Mouse (Mus musculus): ENCODE measurements around the gene Opa3. TPM values are rescaled to one million over a fixed set of nuclear protein-coding genes. Genes with fewer than 3 reads are reported as not detected.

Gene Opa3
- total and polyA plus RNA-seq, 3 experiments, result 9.4 to 21.2 (median 11.9) TPM

- TF ChIP-seq NELFE (IDR thresholded peaks at IDR 0.05; ENCODE audit: low read depth, low read length), result no peak
- TF ChIP-seq MAZ (IDR thresholded peaks at IDR 0.05; ENCODE audit: low read depth, low read length), result no peak
- TF ChIP-seq ZNF384 (IDR thresholded peaks at IDR 0.05; ENCODE audit: low read depth, low read length), result no peak
- TF ChIP-seq CTCF (conservative IDR thresholded peaks at IDR 0.05 in 1 of 2, IDR thresholded peaks at IDR 0.05 in 1 of 2; ENCODE audit: low read depth in 2 of 2, low read length in 2 of 2), result peak; percentile 68 to 95
- TF ChIP-seq HCFC1 (IDR thresholded peaks at IDR 0.05; ENCODE audit: low read depth, low read length), result no peak
Observed at GRCm38 (mm10) chr7:19178443-19179092, 49.6 kb upstream of the Opa3 start (continued).

- in situ Hi-C loops (cut with MboI; ENCODE audit: low pct_ligation_motif_present, low pct_unique_long_range_greater_than_20kb, low sequenced_read_pairs), result no loop called here
- Histone ChIP-seq H3K4me2 (ENCODE audit: insufficient read depth, low read depth, poor library complexity, severe bottlenecking) (peak overlapping the region; percentile 76), H3K79me2 (replicated peaks; ENCODE audit: control insufficient read depth, extremely low read depth, insufficient read depth, poor library complexity, severe bottlenecking) (no peaks in the 10 kb centered on the region), H3K27me3 (replicated peaks) (peaks cover 16% of the 10 kb centered on the region), H3K36me3 (replicated peaks in 1 of 2; ENCODE audit: control insufficient read depth in 1 of 2, insufficient read depth in 1 of 2, low read length in 1 of 2) (peaks cover 9 to 18% of the 10 kb centered on the region in 2 experiments), H3K27ac (ENCODE audit: insufficient read depth, low read depth) (peak overlapping the region; percentile 17; the same call in 1 of the 2 replicates), H3K4me1 (ENCODE audit: control insufficient read depth in 1 of 2, insufficient read depth in 2 of 2) (peaks cover 13 to 43% of the 10 kb centered on the region in 2 experiments), H3K9ac (ENCODE audit: insufficient read depth, low read depth) (peak overlapping the region; percentile 21; the same call in 1 of the 2 replicates), H3K4me3 (replicated peaks in 1 of 3; ENCODE audit: low read depth in 2 of 3, low read length in 2 of 3, poor library complexity in 1 of 3) (peak overlapping the region; percentile 35 to 62 (median 41)), H3K9me3 (replicated peaks; ENCODE audit: low read length) (no peaks in the 10 kb centered on the region)
- DNase-seq (ENCODE audit: extremely low read depth), result peak; percentile 82
- dilution Hi-C loops (cut with MboI; ENCODE audit: extremely low pct_ligation_motif_present, extremely low pct_unique_long_range_greater_than_20kb, low sequenced_read_pairs), result no loop called here
- TF ChIP-seq PAX5 (IDR thresholded peaks at IDR 0.05; ENCODE audit: low read length) (no peak), POLR2A (IDR thresholded peaks at IDR 0.05; ENCODE audit: low read depth, low read length) (peak; percentile 40), GABPA (IDR thresholded peaks at IDR 0.05; ENCODE audit: insufficient replicate concordance, low read depth, low read length) (no peak), IRF4 (IDR thresholded peaks at IDR 0.05; ENCODE audit: low read depth, low read length) (0 out of 2 replicates have a peak, but pooled peaks have one; percentile 18), ELF1 (IDR thresholded peaks at IDR 0.05; ENCODE audit: low read depth, low read length) (no peak), ZNF384 (IDR thresholded peaks at IDR 0.05; ENCODE audit: low read depth, low read length) (no peak), ETS1 (conservative IDR thresholded peaks at IDR 0.05; ENCODE audit: low read depth, low read length) (no peak; the same call in 1 of the 2 replicates), MAFK (IDR thresholded peaks at IDR 0.05; ENCODE audit: insufficient replicate concordance, low read length) (no peak), RCOR1 (conservative IDR thresholded peaks at IDR 0.05; ENCODE audit: low read depth, low read length) (0 out of 2 replicates have a peak, but pooled peaks have one; percentile 0), BHLHE40 (IDR thresholded peaks at IDR 0.05; ENCODE audit: low read depth, low read length) (peak; percentile 11; the same call in 1 of the 2 replicates), KAT2A (IDR thresholded peaks at IDR 0.05; ENCODE audit: insufficient replicate concordance, low read length) (no peak), TBP (conservative IDR thresholded peaks at IDR 0.05; ENCODE audit: low read depth, low read length) (no peak), CTCF (conservative IDR thresholded peaks at IDR 0.05 in 1 of 2, IDR thresholded peaks at IDR 0.05 in 1 of 2; ENCODE audit: low read depth in 2 of 2, low read length in 2 of 2) (peak in 1 of 2 experiments; percentile 99; a peak in 2 of 4 replicates), SMC3 (IDR thresholded peaks at IDR 0.05; ENCODE audit: low read depth, low read length) (peak; percentile 80), ZMIZ1 (IDR thresholded peaks at IDR 0.05; ENCODE audit: low read depth, low read length) (0 out of 2 replicates have a peak, but pooled peaks have one; percentile 31), MYC (IDR thresholded peaks at IDR 0.05; ENCODE audit: low read depth, low read length) (peak; percentile 18), MEF2A (IDR thresholded peaks at IDR 0.05; ENCODE audit: borderline replicate concordance, low read depth, low read length) (peak; percentile 43; the same call in 1 of the 2 replicates), TCF12 (IDR thresholded peaks at IDR 0.05; ENCODE audit: low read depth, low read length) (peak; percentile 68; the same call in 1 of the 2 replicates), UBTF (IDR thresholded peaks at IDR 0.05; ENCODE audit: low read depth, low read length) (no peak; the same call in none of the 2 replicates), EP300 (IDR thresholded peaks at IDR 0.05; ENCODE audit: low read length) (no peak), MAX (IDR thresholded peaks at IDR 0.05; ENCODE audit: low read length) (peak; percentile 72; the same call in 1 of the 2 replicates), USF2 (conservative IDR thresholded peaks at IDR 0.05; ENCODE audit: low read depth, low read length) (no peak), MAZ (IDR thresholded peaks at IDR 0.05; ENCODE audit: low read depth, low read length) (0 out of 2 replicates have a peak, but pooled peaks have one; percentile 11), USF1 (IDR thresholded peaks at IDR 0.05; ENCODE audit: low read depth, low read length) (no peak), ZKSCAN1 (IDR thresholded peaks at IDR 0.05; ENCODE audit: borderline replicate concordance, low read depth, low read length) (no peak), CHD1 (IDR thresholded peaks at IDR 0.05; ENCODE audit: low read depth, low read length) (no peak), SIN3A (IDR thresholded peaks at IDR 0.05; ENCODE audit: low read length) (peak; percentile 38), NRF1 (IDR thresholded peaks at IDR 0.05; ENCODE audit: low read depth, low read length) (peak; percentile 37; the same call in 1 of the 2 replicates), ZC3H11A (IDR thresholded peaks at IDR 0.05; ENCODE audit: low read depth, low read length) (no peak), HCFC1 (IDR thresholded peaks at IDR 0.05; ENCODE audit: low read depth, low read length) (no peak; the same call in 1 of the 2 replicates), POLR2AphosphoS2 (IDR thresholded peaks at IDR 0.05; ENCODE audit: low read depth, low read length) (no peak), RAD21 (IDR thresholded peaks at IDR 0.05; ENCODE audit: low read depth, low read length) (peak; percentile 63), E2F4 (IDR thresholded peaks at IDR 0.05; ENCODE audit: insufficient replicate concordance, low read depth, low read length) (no peak), NELFE (IDR thresholded peaks at IDR 0.05; ENCODE audit: low read depth, low read length) (peak; percentile 74; the same call in 1 of the 2 replicates)
Observed at GRCm38 (mm10) chr7:19179173-19179572, 49.0 kb upstream of the Opa3 start.
